Mouse (Mus musculus) thymus, adult 2 months (tissue): ENCODE data around the gene Rab3il1.

Experiments used
- CTCF ChIP-seq: fragments of 200-500 bp; IDR thresholded peaks from 2 replicates; pipeline ENCODE4 v1.5.1; 2012; ENCODE audit warnings: mild to moderate bottlenecking, control low read depth, low read length, moderate library complexity, borderline replicate concordance; ENCODE audit not compliant: control insufficient read depth, poor library complexity, insufficient read depth; ENCODE audit errors: extremely low read depth
- POLR2A ChIP-seq: fragments of 200-500 bp; IDR thresholded peaks from 2 replicates; pipeline ENCODE4 v1.6.1; 2012; ENCODE audit warnings: mild to moderate bottlenecking, low read length, control low read depth, moderate library complexity; ENCODE audit not compliant: control insufficient read depth, poor library complexity, insufficient read depth; ENCODE audit errors: extremely low read depth

- TF ChIP-seq CTCF, result no peak
- TF ChIP-seq POLR2A, result no peak
These were observed 37.4 kb downstream of the Rab3il1 start for GRCm38 (mm10) chr19:10038910-10039309.
